Mouse (Mus musculus) liver, embryonic 14.5 days (tissue): ENCODE measurements around the gene Dcakd. TPM values are rescaled to one million over a fixed set of nuclear protein-coding genes. Genes with fewer than 3 reads are reported as not detected.
A peak's percentile ranks its signal among the peaks of the same experiment; 100 is the strongest.

ENCODE experiments used
- ATAC-seq: fragments of 200-750 bp; cut with Nextera tagmentation; 2 replicates; pipeline ENCODE4 v1.8.0; 2017; ENCODE audit warnings: moderate number of reproducible peaks, mild to moderate bottlenecking, moderate library complexity; ENCODE audit not compliant: insufficient read depth
- DNase-seq, 3 experiments: peaks; one replicate each; pipeline ENCODE4 v3.0.0-alpha.2; 2012 to 2013; ENCODE audit warnings: low read depth in 3 of 3, low spot score in 3 of 3
- H3K27ac ChIP-seq: fragments of 300-500 bp; sonication (generic); 2 replicates; pipeline ENCODE4 v1.5.1; 2014; ENCODE audit warnings: moderate library complexity, mild to moderate bottlenecking, control low read depth, inconsistent platforms
- H3K27me3 ChIP-seq: fragments of 300-500 bp; sonication (generic); 2 replicates; pipeline ENCODE4 v1.6.1; 2014; ENCODE audit warnings: mild to moderate bottlenecking, low read length, moderate library complexity; ENCODE audit not compliant: control insufficient read depth, insufficient read depth
- H3K36me3 ChIP-seq: fragments of 300-500 bp; sonication (generic); replicated peaks from 2 replicates; pipeline ENCODE4 v1.6.1; 2014; ENCODE audit warnings: low read depth; ENCODE audit not compliant: control insufficient read depth, insufficient read depth
- H3K4me1 ChIP-seq, 2 experiments: fragments of 200-500 bp in 1 of 2; fragments of 300-500 bp in 1 of 2; sonication (generic) in 1 of 2; replicated peaks; 2 replicates each; pipeline ENCODE4 v1.6.1; 2012 to 2014; ENCODE audit warnings: antibody characterized with exemption in 1 of 2, inconsistent platforms in 1 of 2, low read length in 1 of 2; ENCODE audit not compliant: control insufficient read depth in 2 of 2, insufficient read depth in 2 of 2
- H3K4me2 ChIP-seq: fragments of 300-500 bp; sonication (generic); 2 replicates; pipeline ENCODE4 v1.6.1; 2014; ENCODE audit warnings: low read depth, mild to moderate bottlenecking, control low read depth, moderate library complexity
- H3K4me3 ChIP-seq, 2 experiments: fragments of 200-500 bp in 1 of 2; fragments of 300-500 bp in 1 of 2; sonication (generic) in 1 of 2; 2 replicates each; pipeline ENCODE4 v1.5.1; 2012 to 2014; ENCODE audit warnings: low read depth in 2 of 2, low read length in 2 of 2, mild to moderate bottlenecking in 2 of 2, control low read depth in 1 of 2, inconsistent platforms in 1 of 2, moderate library complexity in 1 of 2; ENCODE audit not compliant: insufficient read depth in 1 of 2
- H3K9ac ChIP-seq: fragments of 300-500 bp; sonication (generic); replicated peaks from 2 replicates; pipeline ENCODE4 v1.6.1; 2014; ENCODE audit warnings: mild to moderate bottlenecking, control low read depth, moderate library complexity
- H3K9me3 ChIP-seq: fragments of 300-500 bp; sonication (generic); 2 replicates; pipeline ENCODE4 v1.6.1; 2016; ENCODE audit warnings: low read length, mixed read lengths; ENCODE audit not compliant: control insufficient read depth
- CTCF ChIP-seq: IDR thresholded peaks from 2 replicates; pipeline ENCODE4 v1.5.1; 2016; ENCODE audit warnings: antibody characterized with exemption, low read depth, control low read depth
- EP300 ChIP-seq: IDR thresholded peaks from 2 replicates; pipeline ENCODE4 v1.6.1; 2016; ENCODE audit warnings: antibody characterized with exemption, low read depth
- WGBS: fragments of 180-500 bp; shearing (Covaris S2); extraction: QIAGEN DNeasy Blood & Tissue Kit; methylation state at CpG from one replicate; pipeline ENCODE4 v1.1.7; 2014; ENCODE audit not compliant: insufficient replicate concordance; 5-methylcytosine and 5-hydroxymethylcytosine counted together
- polyA plus RNA-seq, 2 experiments: library from polyadenylated mRNA; depleted of rRNA in 1 of 2; stranded (reverse) in 1 of 2; unstranded in 1 of 2; fragments of >200 nt; fragmentation: Nextera tagmentation in 1 of 2; extraction: Ambion mirVana in 1 of 2; gene quantifications; 2 replicates each; pipeline versions ENCODE4 v1.2.1 to v1.2.3; 2012 to 2014

Dcakd gene
- polyA plus RNA-seq, 2 experiments = 25.1 to 25.7 TPM

- H3K4me1 ChIP-seq = peaks cover 6 to 15% of the 10 kb centered on the region in 2 experiments
- H3K36me3 ChIP-seq = no peaks in the 10 kb centered on the region
- ATAC-seq (no peak), DNase-seq (no peak)
- no peaks in the 10 kb centered on the region for H3K27me3 ChIP-seq
- H3K9me3 ChIP-seq = no peaks in the 10 kb centered on the region
- WGBS = 15% methylated on average over 7 of the region's 7 CpGs
- 0 out of 2 replicates have a peak overlapping the region, but pooled peaks have one; percentile 25 for H3K27ac ChIP-seq
- H3K4me2 ChIP-seq = peak overlapping the region; percentile 40
- TF ChIP-seq EP300 = no peak
- no peak for TF ChIP-seq CTCF
- peak overlapping the region; percentile 20; the same call in 1 of the 2 replicates for H3K9ac ChIP-seq
- no peak overlapping the region for H3K4me3 ChIP-seq
Observed at GRCm38 (mm10) chr11:102998254-102998576, 29.9 kb downstream of the Dcakd start.

DNA sequence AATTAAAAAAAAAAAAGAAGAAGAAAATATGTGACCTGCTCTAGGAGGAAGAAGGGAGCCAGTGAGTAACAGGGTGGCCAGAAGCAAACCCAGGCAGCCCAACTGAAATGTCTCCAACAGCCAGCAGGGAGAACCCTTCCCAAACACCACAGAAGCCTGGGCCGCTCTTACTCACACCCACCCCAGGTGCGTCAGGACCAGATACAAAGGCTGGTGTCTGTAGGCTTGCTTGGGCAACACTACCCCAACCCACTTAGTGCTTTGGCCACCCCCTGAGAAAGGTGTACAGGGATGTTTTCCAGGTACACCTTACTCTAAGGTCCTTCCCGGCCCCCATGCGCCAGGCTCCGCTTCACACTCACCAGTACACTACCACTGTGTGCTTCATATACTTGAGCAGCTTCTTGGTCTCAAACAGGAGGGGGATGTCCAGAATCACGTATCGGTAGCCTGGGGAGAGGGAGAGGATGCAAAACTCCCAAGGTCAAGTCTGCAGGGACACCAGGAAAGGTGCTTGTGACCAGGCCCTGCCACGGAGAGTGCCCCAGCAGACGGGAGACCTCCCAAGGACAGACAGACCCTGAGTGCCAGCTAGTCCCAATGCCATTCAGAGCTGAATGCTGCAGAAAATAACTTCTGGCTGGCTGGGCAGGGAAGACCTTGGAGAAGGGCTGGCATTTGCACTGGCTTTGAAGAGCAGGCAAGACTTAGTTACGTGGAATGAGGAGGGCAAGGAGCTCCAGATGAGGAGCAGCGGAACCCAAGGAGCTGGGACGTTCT, 31.0 kb downstream of the Dcakd start:
- WGBS = 86% methylated on average over 12 of the region's 12 CpGs
- ATAC-seq (no peak), DNase-seq (no peak)
- no peaks in the 10 kb centered on the region for H3K9me3 ChIP-seq
- no peak overlapping the region for H3K27ac ChIP-seq
- peaks cover 6 to 15% of the 10 kb centered on the region in 2 experiments for H3K4me1 ChIP-seq
- no peak overlapping the region for H3K9ac ChIP-seq
- TF ChIP-seq EP300 (no peak), CTCF (no peak)
- H3K27me3 ChIP-seq = peaks cover 4% of the 10 kb centered on the region
- H3K4me3 ChIP-seq = no peak overlapping the region
- no peaks in the 10 kb centered on the region for H3K36me3 ChIP-seq
- H3K4me2 ChIP-seq = no peak overlapping the region

GRCm38 (mm10) chr11:102996385-102996784, 31.7 kb downstream of the Dcakd start:
- 68% methylated on average over 7 of the region's 7 CpGs for WGBS
- peaks cover 6 to 15% of the 10 kb centered on the region in 2 experiments for H3K4me1 ChIP-seq

DNA sequence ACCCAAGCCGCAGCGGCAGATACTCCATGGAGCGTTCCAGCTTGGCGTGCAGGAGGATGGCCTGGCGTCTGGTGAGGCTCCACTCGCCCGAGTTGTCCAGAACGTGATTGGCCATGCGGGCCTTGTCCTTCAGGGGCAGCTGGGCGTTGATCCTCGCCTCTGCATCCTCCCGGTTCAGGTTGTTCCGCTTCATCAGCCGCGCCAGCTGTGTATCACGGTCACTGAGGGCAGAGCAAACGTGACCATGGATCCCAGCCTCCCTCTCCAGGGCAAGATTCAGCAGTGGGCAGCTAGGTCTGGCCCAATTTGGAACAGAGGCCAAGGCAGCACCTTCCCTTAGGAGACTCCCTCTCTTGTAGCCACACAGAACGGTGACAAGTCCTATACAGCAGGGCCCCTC, 33.2 kb downstream of the Dcakd start:
- Histone ChIP-seq H3K27me3 (peaks cover 23% of the 10 kb centered on the region), H3K36me3 (no peaks in the 10 kb centered on the region), H3K4me1 (peaks cover 6 to 15% of the 10 kb centered on the region in 2 experiments), H3K9me3 (no peaks in the 10 kb centered on the region), H3K4me2 (no peak overlapping the region), H3K27ac (no peak overlapping the region), H3K9ac (no peak overlapping the region), H3K4me3 (no peak overlapping the region)
- 89% methylated on average over 18 of the region's 18 CpGs for WGBS
- no peak for ATAC-seq
- TF ChIP-seq CTCF (no peak), EP300 (no peak)
- no peak for DNase-seq

More at GRCm38 (mm10) chr11:102996385-102996784, 31.7 kb downstream of the Dcakd start:
- no peaks in the 10 kb centered on the region for H3K9me3 ChIP-seq
- H3K27ac ChIP-seq = no peak overlapping the region
- H3K36me3 ChIP-seq = no peaks in the 10 kb centered on the region
- no peak overlapping the region for H3K4me2 ChIP-seq
- TF ChIP-seq EP300 = no peak
- TF ChIP-seq CTCF = no peak
- DNase-seq = no peak
- ATAC-seq = no peak
- H3K9ac ChIP-seq = no peak overlapping the region
- peaks cover 12% of the 10 kb centered on the region for H3K27me3 ChIP-seq
- H3K4me3 ChIP-seq = no peak overlapping the region

GRCm38 (mm10) chr11:102993420-102994029, 34.6 kb downstream of the Dcakd start:
- no peak overlapping the region for H3K4me3 ChIP-seq
- ATAC-seq (no peak), DNase-seq (no peak)
- 63% methylated on average over 17 of the region's 17 CpGs for WGBS
- no peak overlapping the region for H3K4me2 ChIP-seq
- peaks cover 37% of the 10 kb centered on the region for H3K27me3 ChIP-seq
- no peak overlapping the region for H3K27ac ChIP-seq
- TF ChIP-seq EP300 (no peak), CTCF (no peak)
- no peaks in the 10 kb centered on the region for H3K9me3 ChIP-seq
- no peaks in the 10 kb centered on the region for H3K36me3 ChIP-seq
- no peak overlapping the region for H3K9ac ChIP-seq
- H3K4me1 ChIP-seq = peaks cover 6 to 8% of the 10 kb centered on the region in 2 experiments
